Mouse (Mus musculus) cortical plate, adult 2 months (tissue): ENCODE results near the gene Baz1a.

Source experiments
- CTCF ChIP-seq: fragments of 200-500 bp; IDR thresholded peaks from 2 replicates; pipeline ENCODE4 v1.5.1; 2011; ENCODE audit warnings: mild to moderate bottlenecking, control low read depth, low read length; ENCODE audit not compliant: insufficient read depth; ENCODE audit errors: extremely low read depth
- POLR2A ChIP-seq: fragments of 200-500 bp; IDR thresholded peaks from 2 replicates; pipeline ENCODE4 v1.6.1; 2011; ENCODE audit warnings: mild to moderate bottlenecking, low read length, control low read depth; ENCODE audit not compliant: insufficient read depth; ENCODE audit errors: extremely low read depth

DNA sequence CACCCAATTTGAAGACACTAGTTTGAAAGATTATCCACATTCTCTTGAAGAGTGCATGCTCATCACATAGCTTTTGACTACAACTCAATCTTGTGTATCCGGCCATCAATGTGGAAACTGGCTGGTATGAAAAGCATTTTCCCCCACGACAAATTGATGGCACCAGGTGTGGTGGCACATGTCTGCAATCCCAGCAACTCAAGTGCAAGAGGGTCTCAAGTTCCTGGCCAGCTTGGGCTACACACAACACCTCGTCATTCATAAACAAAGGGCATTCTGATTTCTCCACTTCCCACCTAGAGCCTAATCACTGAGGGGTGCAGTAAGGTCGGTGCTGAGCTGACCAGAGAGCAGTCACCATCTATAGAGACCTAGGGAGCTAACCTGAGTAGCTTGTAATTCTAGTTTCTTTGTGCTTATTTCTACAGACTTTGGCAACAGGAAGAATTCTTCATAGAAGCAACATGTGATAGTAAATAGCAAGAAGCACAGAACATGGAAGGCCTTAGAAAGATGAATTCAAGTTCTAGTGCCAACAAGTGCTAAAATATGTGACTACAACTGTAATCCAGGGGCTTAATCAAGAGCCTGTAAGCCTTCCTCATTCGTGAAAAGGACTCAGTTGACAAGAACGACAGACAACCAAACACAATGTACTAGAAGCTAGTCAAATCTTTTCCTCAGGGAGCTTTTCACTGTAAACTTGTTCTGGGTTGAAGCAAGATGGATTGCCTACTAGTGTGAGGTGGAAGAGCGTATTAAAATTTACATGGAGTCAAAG, 31.0 kb downstream of the Baz1a start:
- no peak for TF ChIP-seq POLR2A
- no peak for TF ChIP-seq CTCF
